ENCODE assay signal across 21 mouse cellular contexts in genomic region chr8:82898459-82898841, GRCm38 (mm10).
"Had no signal": no experiment of that assay in that cellular context is flagged by ENCODE, and none has a peak within 500 bp of the region (broad histone marks: within the 10 kb centered on the region; RNA-seq: fewer than 3 reads in every experiment).

No protein-coding gene starts in this region.

- H3K4me3 ChIP-seq: intestine, embryonic 15.5 days; kidney, embryonic 15.5 days; limb, embryonic 12.5 days; limb, embryonic 15.5 days; neural tube, embryonic 12.5 days; neural tube, embryonic 15.5 days; stomach, embryonic 15.5 days had no signal

- ATAC-seq: intestine, embryonic 15.5 days; liver, postnatal 0 days had no signal

- H3K4me2 ChIP-seq: intestine, embryonic 15.5 days; kidney, embryonic 15.5 days; limb, embryonic 12.5 days; limb, embryonic 15.5 days; liver, embryonic 11.5 days; midbrain, embryonic 11.5 days; neural tube, embryonic 12.5 days; neural tube, embryonic 15.5 days; stomach, embryonic 15.5 days had no signal

- H3K36me3 ChIP-seq: intestine, embryonic 15.5 days; kidney, embryonic 15.5 days; limb, embryonic 12.5 days; limb, embryonic 15.5 days; neural tube, embryonic 12.5 days; neural tube, embryonic 15.5 days; stomach, embryonic 15.5 days had no signal

- H3K9me3 ChIP-seq: intestine, embryonic 15.5 days; kidney, embryonic 15.5 days; limb, embryonic 12.5 days; limb, embryonic 15.5 days; neural tube, embryonic 12.5 days; neural tube, embryonic 15.5 days; stomach, embryonic 15.5 days had no signal

- H3K9ac ChIP-seq: intestine, embryonic 15.5 days; kidney, embryonic 15.5 days; limb, embryonic 12.5 days; limb, embryonic 15.5 days; liver, embryonic 14.5 days; liver, postnatal 0 days; neural tube, embryonic 12.5 days; neural tube, embryonic 15.5 days; stomach, embryonic 15.5 days had no signal

- H3K4me1 ChIP-seq: intestine, embryonic 15.5 days; kidney, embryonic 15.5 days; neural tube, embryonic 12.5 days; stomach, embryonic 15.5 days had no signal

- H3K27me3 ChIP-seq: intestine, embryonic 15.5 days; kidney, embryonic 15.5 days; limb, embryonic 12.5 days; limb, embryonic 15.5 days; neural tube, embryonic 12.5 days; neural tube, embryonic 15.5 days; stomach, embryonic 15.5 days had no signal

- DNase-seq: kidney, adult 11 months; kidney, adult 8-10 months; kidney, postnatal 10 days; kidney, postnatal 36 days; left cerebral cortex, postnatal 4 days; liver, postnatal 0 days; midbrain, embryonic 14.5 days; right cerebral cortex, adult 18-20 months; right cerebral cortex, postnatal 25 days; spleen, adult 18-20 months; thymus, postnatal 25 days had no signal

- H3K27ac ChIP-seq: intestine, embryonic 15.5 days; kidney, embryonic 15.5 days; limb, embryonic 12.5 days; limb, embryonic 15.5 days; liver, embryonic 14.5 days; neural tube, embryonic 12.5 days; neural tube, embryonic 15.5 days; stomach, embryonic 15.5 days had no signal
